Mouse (Mus musculus): ENCODE measurements around the gene Fam213a. TPM values are rescaled to one million over a fixed set of nuclear protein-coding genes. Genes with fewer than 3 reads are reported as not detected.

Gene Fam213a
- polyA plus RNA-seq, 1 experiment from 2014 or later = 81.6 TPM

DNA sequence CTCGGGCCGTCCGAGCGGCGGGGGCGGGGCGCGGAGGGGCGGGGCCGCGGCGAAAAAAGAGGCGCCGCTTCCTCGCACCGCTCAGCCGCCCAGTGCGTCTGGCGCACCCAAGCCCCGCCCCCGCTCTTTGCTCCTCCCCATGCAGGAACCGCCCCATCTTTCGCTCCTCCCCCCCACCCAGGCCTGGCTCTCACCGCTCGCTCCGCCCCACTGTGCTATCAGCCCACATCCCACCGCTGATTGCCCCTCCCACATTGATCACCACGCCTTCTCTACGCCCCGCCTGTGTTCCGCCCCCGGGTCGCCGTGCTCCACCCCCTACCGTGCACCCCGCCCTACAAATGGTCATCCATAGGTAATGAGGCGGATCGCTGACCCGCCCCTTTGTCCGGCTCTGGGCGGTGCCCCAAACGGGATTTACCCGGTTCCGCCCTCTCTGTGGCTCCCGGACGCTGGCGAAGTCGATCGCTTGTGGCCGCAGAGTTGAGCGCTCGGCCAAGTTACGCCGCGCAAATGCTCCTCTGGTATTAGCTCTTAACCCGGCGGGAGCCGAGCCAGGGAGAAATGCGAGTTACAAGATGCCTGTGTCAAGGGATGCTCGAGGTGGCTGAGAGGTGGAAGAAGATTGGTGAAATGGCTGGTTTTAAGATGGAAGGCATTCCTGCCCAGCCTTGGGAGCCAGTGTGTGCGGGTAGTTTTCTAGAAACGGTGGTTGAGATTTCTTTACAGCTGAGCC lies 46.6 kb downstream of the Fam213a start:
- peaks cover 47% of the 10 kb centered on the region for H3K4me1 ChIP-seq (replicated peaks)
- WGBS = under 1% methylated on average over 57 of the region's 62 CpGs
- peak overlapping the region; percentile 91 for H3K27ac ChIP-seq
- H3K4me2 ChIP-seq = peak overlapping the region; percentile 93
- no peaks in the 10 kb centered on the region for H3K36me3 ChIP-seq
- H3K27me3 ChIP-seq = no peaks in the 10 kb centered on the region
- H3K9ac ChIP-seq = peak overlapping the region; percentile 95
- peak overlapping the region; percentile 92 for H3K4me3 ChIP-seq
- peak; percentile 92 for ATAC-seq (ENCODE audit: low FRiP score)
- H3K9me3 ChIP-seq = no peaks in the 10 kb centered on the region

DNA sequence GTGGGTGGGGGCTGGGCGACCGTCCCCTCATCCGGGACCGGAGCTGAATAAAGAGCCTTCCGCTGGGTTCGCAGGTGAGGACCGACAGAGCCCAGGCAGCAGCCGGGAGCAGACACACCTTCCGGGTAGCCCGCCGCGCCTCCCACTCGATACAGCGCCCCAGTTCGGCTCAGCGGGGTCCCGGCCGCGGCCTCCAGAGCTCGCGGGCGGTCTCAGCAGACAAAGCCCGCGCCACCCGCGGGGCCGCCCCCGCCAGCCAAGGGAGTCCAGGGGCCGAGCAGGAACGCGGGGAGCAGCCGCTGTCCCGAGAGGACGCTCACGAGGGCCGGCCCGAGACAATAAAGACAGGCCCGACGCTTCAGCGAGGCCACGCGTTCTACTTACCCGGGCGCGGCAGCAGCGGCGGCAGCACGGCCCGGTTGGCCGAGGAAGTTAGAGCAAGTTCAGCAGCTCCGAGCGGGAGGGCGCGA lies 47.2 kb downstream of the Fam213a start, which contains the start of gene Tspan14:
TSS of gene Tspan14 (minus strand) at position 416 of the 470 bp plus-strand sequence.
- Histone ChIP-seq H3K9ac (peak within 1 kb of the TSS; percentile 95), H3K9me3 (no peaks in the 10 kb centered on the region), H3K4me3 (peak within 1 kb of the TSS; percentile 92), H3K4me1 (replicated peaks) (peaks cover 51% of the 10 kb centered on the region), H3K36me3 (no peaks in the 10 kb centered on the region), H3K27me3 (no peaks in the 10 kb centered on the region), H3K27ac (peak within 1 kb of the TSS; percentile 91), H3K4me2 (peak within 1 kb of the TSS; percentile 93)
- WGBS = under 1% methylated on average over 54 of the region's 54 CpGs
- ATAC-seq (ENCODE audit: low FRiP score) = peak; percentile 72

DNA sequence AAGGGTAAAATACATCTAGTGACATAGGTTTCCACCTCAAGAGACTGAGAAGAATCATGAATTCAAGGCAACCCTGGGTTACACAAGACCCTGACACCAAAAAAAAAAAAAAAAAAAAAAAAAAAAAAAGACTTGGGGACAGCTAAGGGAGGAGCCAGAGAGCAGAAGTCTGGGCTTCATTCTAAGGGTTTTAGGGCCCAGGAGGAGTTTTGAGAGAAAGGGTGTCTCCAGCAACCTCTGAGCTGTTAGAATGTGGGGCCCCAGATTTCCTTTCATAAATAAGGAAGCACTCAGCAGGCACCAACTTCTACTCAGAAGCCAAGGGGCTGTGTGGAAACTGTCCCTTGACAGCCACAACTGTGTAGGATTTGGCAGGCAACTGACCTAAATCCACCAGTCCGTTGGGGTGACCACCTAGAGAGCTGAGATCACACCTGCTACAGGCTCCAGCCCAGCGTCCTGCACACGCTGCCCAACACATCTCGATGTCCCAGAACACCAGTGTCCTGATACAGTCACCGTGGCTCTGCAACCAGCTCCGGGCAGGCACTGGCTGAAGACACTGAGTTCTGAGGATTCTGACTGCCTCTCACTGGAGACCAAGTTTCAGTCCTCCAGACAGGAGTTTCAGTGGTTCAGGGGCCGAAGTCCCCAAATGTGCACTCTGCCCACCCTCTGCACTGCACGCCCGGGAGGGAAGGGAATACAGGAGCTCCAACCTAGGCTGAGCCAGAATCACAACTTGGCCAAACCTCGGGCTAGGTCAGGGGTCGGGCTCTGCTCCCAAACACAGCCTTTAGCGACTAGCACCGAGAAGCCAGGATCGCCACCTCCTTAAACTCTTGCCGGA lies 47.9 kb downstream of the Fam213a start:
- peaks cover 51% of the 10 kb centered on the region for H3K4me1 ChIP-seq (replicated peaks)
- peak overlapping the region; percentile 95 for H3K9ac ChIP-seq
- peak overlapping the region; percentile 93 for H3K4me2 ChIP-seq
- H3K9me3 ChIP-seq = no peaks in the 10 kb centered on the region
- WGBS = under 1% methylated on average over 15 of the region's 15 CpGs
- peak overlapping the region; percentile 92 for H3K4me3 ChIP-seq
- H3K36me3 ChIP-seq = no peaks in the 10 kb centered on the region
- peak overlapping the region; percentile 91 for H3K27ac ChIP-seq
- ATAC-seq (ENCODE audit: low FRiP score) = peak; percentile 0; the same call in 1 of the 2 replicates
- no peaks in the 10 kb centered on the region for H3K27me3 ChIP-seq

DNA sequence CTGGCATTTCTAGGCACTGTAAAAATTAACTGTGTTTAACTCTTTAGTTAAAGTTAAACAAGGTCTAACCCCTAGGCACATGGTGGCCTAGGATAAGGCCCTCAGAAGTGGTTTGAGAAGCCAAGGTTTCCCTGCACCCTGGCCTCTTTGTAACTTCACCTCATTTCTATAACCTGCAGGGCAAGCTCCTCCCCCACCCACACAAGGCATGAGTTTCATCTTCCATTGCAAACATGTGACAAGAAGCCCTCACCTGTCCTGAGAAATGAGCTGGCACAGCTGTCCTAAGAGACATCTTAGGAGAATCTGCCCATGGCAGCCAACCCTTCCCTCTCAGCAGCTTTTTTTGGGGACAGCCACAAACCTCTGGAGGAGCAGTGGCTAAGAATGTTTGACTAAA lies 48.7 kb downstream of the Fam213a start:
- Histone ChIP-seq H3K4me2 (peak overlapping the region; percentile 93), H3K27ac (no peak overlapping the region), H3K4me1 (replicated peaks) (peaks cover 58% of the 10 kb centered on the region), H3K36me3 (no peaks in the 10 kb centered on the region), H3K9ac (peak overlapping the region; percentile 95), H3K27me3 (no peaks in the 10 kb centered on the region), H3K4me3 (peak overlapping the region; percentile 92), H3K9me3 (no peaks in the 10 kb centered on the region)
- no peak for ATAC-seq (ENCODE audit: low FRiP score)

DNA sequence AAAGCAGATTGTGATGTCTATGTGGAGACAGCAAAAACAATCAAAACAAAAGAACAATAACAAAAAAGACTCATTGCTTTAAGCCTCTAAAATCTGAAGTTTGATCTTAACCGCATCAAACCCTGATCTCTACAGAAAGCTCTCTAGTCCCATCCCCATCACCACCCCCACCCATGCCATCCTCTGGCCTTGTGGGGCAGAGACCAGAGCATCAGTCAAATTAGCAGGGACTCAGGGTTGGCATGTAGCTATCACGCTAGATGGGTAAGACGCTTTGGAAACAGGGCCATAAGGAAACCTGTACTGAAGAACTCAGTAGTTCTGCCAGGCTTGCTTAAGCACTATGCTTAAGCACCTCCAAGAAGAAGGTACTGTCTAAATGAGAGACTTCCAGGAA lies 49.4 kb downstream of the Fam213a start:
- H3K27me3 ChIP-seq = no peaks in the 10 kb centered on the region
- no peaks in the 10 kb centered on the region for H3K9me3 ChIP-seq
- H3K4me2 ChIP-seq = peak overlapping the region; percentile 93
- no peaks in the 10 kb centered on the region for H3K36me3 ChIP-seq
- WGBS = 98% methylated on average over 3 of the region's 3 CpGs
- no peak for ATAC-seq (ENCODE audit: low FRiP score)
- no peak overlapping the region for H3K27ac ChIP-seq
- peaks cover 64% of the 10 kb centered on the region for H3K4me1 ChIP-seq (replicated peaks)
- no peak overlapping the region for H3K9ac ChIP-seq
- H3K4me3 ChIP-seq = no peak overlapping the region

DNA sequence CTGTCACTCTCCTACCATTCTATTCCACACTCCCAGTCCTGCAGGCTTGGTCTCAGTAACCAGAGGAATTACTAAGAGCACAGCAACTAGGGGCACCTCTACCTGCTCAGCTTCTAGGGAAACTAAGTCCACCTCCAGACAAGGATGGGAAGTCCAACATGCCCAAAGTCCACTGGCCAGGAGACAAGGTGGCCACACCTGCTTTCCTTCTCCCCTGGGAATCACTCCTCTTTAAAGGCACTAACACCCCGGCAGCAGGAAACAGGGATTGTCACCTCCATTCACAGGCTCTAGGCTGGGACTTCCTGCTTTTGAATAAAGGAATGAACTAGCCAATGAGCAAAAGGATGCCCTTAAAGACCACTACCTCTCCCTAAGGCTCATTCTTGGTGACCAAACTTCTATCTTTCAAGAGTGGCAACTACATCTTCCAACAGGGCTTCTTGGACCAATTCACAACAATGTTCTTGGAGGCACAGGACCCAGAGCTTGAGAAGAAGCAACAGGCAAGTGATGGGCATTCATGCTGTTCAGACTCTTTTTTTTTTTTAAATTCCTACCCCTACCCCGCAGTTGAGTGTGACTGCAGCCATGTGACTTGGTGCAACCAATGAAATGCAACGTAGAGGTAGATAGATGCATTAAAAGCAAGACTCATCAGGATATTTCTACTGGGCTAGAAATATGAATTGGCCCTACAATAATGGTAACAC lies 49.9 kb downstream of the Fam213a start:
- no peak overlapping the region for H3K4me3 ChIP-seq
- no peak overlapping the region for H3K9ac ChIP-seq
- no peaks in the 10 kb centered on the region for H3K27me3 ChIP-seq
- H3K4me1 ChIP-seq (replicated peaks) = peaks cover 70% of the 10 kb centered on the region
- peak overlapping the region; percentile 93 for H3K4me2 ChIP-seq
- no peaks in the 10 kb centered on the region for H3K9me3 ChIP-seq
- H3K36me3 ChIP-seq = no peaks in the 10 kb centered on the region
- no peak overlapping the region for H3K27ac ChIP-seq
- WGBS = 78% methylated on average over 3 of the region's 3 CpGs
- no peak for ATAC-seq (ENCODE audit: low FRiP score)

DNA sequence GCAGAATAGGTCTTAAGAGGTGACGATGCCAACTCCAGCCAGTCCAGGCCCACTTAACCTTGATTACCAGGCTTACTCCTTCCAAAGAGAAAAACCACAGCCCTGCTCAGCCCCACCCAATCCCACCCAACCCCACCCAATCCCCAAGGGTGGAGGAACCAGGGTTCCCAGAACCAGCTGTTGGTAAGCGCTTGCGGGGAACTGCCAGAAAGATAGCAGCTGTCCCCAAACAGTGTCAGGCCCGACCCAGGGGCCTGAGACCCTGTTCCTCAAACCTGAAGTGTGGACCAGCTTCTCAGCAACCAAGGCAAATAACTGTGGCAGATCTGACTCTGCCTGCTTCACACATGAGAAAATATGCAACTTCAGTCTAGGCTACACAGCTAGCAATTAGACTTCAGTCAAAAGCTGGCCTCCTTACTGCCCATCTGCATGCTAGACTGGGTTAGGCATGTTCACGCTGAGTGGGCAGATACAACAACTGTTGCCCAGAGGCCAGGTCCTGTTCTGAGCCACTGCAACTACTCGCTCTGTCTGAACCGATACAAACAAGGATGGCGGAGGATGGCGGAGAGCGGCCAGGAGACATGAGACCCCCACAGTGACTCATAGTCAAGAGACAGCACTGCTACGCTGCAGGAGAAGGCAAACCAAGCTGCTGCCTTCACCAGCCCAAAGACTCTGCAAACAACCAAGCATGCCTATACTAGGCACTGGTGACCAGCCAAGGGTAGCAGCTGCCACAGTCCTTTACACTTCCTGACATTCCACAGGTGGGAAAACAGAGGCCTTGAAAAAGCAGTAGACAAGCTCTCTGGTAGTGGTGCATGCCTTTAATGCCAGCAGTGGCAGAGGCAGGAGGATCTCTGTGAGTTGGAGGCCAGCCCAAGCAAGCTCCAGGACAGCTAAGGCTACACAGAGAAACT lies 51.0 kb downstream of the Fam213a start:
- Histone ChIP-seq H3K9me3 (no peaks in the 10 kb centered on the region), H3K4me3 (no peak overlapping the region), H3K27me3 (no peaks in the 10 kb centered on the region), H3K36me3 (no peaks in the 10 kb centered on the region), H3K27ac (peak overlapping the region; percentile 36; the same call in 1 of the 2 replicates), H3K9ac (0 out of 2 replicates have a peak overlapping the region, but pooled peaks have one; percentile 35), H3K4me2 (peak overlapping the region; percentile 93; the same call in 1 of the 2 replicates), H3K4me1 (replicated peaks) (peaks cover 77% of the 10 kb centered on the region)
- WGBS = 63% methylated on average over 11 of the region's 11 CpGs
- ATAC-seq (ENCODE audit: low FRiP score) = no peak

DNA sequence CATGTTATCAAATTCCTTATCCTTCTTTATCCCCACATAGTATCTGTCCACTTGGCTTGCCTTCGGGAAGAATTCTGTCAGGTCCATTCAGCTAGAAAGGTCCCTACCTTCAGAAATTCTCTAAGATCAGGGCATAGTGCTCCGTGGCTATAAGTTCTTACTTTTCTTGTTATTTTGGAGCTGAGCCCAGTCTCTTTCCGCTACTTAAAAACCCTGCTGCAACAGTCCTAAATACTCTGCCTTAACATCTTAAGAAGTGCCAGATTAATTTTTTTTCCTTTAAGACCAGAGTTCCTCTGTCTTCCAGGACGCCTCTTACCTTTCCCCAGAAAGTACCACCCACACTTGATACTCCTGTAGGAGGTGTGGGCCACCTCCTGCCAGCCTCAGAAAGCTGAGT lies 53.4 kb downstream of the Fam213a start:
- 67% methylated on average over 4 of the region's 4 CpGs for WGBS
- no peaks in the 10 kb centered on the region for H3K27me3 ChIP-seq
- ATAC-seq (ENCODE audit: low FRiP score) = no peak
- peak overlapping the region; percentile 99 for H3K27ac ChIP-seq
- H3K9ac ChIP-seq = no peak overlapping the region
- H3K4me1 ChIP-seq (replicated peaks) = peaks cover 89% of the 10 kb centered on the region
- no peak overlapping the region for H3K4me2 ChIP-seq
- H3K4me3 ChIP-seq = no peak overlapping the region
- H3K36me3 ChIP-seq = no peaks in the 10 kb centered on the region
- H3K9me3 ChIP-seq = no peaks in the 10 kb centered on the region

DNA sequence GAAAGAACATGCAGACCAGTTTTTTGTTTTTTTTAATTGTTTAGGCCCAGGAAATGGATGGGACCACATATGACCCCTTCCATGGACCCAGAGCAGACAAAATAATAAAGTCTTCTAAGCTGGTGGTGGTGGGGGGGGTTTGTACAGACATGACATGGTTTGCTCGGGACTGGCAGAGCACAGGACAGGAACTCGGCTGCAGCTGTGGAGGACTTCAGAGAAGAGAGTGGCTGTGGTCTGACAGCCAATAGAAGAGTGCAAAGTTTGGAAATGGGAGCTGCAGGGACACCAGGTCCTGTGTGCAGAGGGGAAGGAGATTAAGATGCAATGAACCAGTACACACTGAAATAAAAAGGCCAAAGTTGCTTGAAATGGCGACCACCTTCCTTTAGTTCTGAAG lies 54.0 kb downstream of the Fam213a start:
- no peak for ATAC-seq (ENCODE audit: low FRiP score)
- Histone ChIP-seq H3K9ac (no peak overlapping the region), H3K27me3 (no peaks in the 10 kb centered on the region), H3K36me3 (no peaks in the 10 kb centered on the region), H3K4me3 (no peak overlapping the region), H3K9me3 (no peaks in the 10 kb centered on the region), H3K27ac (peak overlapping the region; percentile 99), H3K4me2 (no peak overlapping the region), H3K4me1 (replicated peaks) (peaks cover 89% of the 10 kb centered on the region)
- 50% methylated on average over 3 of the region's 3 CpGs for WGBS

DNA sequence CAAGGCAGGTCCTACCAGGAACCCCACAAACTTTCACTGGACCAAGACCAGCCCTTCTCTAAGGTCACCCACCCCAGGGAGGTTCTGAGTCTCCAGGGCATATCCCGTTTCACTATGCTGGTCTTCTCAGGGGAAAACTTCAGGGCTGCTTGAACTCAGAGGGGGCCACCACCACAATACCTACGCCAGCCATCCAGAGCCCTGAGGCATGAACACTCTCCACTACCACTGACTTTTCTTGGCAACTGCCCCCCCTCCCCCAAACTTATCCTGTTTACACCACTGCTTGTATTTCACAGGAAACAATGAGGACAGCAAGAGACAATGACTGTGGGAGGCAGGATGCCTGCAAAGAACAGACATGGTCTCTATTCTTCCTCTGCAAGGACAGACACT lies 54.6 kb downstream of the Fam213a start:
- 32% methylated on average over 2 of the region's 2 CpGs for WGBS
- Histone ChIP-seq H3K27me3 (no peaks in the 10 kb centered on the region), H3K4me2 (no peak overlapping the region), H3K36me3 (no peaks in the 10 kb centered on the region), H3K9ac (no peak overlapping the region), H3K27ac (peak overlapping the region; percentile 99), H3K4me1 (replicated peaks) (peaks cover 89% of the 10 kb centered on the region), H3K9me3 (no peaks in the 10 kb centered on the region), H3K4me3 (no peak overlapping the region)
- ATAC-seq (ENCODE audit: low FRiP score) = no peak

All from hindbrain, embryonic 13.5 days (tissue).